Mouse (Mus musculus) splenic B cell, adult 2 months (primary cell): ENCODE data around the gene B4galt1.

Experiments used
- DNase-seq: peaks from one replicate; pipeline ENCODE4 v3.0.0-alpha.2; 2011; ENCODE audit warnings: low read depth, low spot score
- H3K27me3 ChIP-seq: 2 replicates; pipeline ENCODE4 v1.6.1; 2012; ENCODE audit warnings: mild to moderate bottlenecking, low read length, moderate library complexity, mixed read lengths; ENCODE audit not compliant: control insufficient read depth, poor library complexity, insufficient read depth, severe bottlenecking
- H3K36me3 ChIP-seq: 2 replicates; pipeline ENCODE4 v1.6.1; 2012; ENCODE audit warnings: mild to moderate bottlenecking, low read length, moderate library complexity, mixed read lengths; ENCODE audit not compliant: control insufficient read depth, poor library complexity, insufficient read depth, severe bottlenecking

The B4galt1 gene

DNA sequence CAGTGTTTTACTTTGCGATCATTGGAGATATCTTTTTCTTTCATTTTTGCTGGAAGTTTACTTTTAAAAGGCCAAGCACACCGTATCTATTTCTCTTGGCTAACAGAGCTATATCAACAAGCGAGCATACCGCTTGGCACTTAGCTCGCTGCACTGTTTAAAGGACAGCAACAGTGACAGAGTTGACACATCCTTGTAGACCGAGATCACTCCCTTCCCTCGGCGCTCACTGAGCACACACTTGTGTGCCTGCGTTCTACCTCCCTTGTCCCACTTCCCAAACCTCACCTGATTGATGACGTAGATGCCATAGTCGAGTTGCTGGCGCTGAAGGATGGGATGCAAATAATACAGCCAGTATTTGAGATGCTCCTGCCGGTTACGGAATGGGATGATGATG is 30.7 kb downstream of the B4galt1 start:
- Histone ChIP-seq H3K27me3 (no peaks in the 10 kb centered on the region), H3K36me3 (peaks cover 4% of the 10 kb centered on the region)
- no peak for DNase-seq

DNA sequence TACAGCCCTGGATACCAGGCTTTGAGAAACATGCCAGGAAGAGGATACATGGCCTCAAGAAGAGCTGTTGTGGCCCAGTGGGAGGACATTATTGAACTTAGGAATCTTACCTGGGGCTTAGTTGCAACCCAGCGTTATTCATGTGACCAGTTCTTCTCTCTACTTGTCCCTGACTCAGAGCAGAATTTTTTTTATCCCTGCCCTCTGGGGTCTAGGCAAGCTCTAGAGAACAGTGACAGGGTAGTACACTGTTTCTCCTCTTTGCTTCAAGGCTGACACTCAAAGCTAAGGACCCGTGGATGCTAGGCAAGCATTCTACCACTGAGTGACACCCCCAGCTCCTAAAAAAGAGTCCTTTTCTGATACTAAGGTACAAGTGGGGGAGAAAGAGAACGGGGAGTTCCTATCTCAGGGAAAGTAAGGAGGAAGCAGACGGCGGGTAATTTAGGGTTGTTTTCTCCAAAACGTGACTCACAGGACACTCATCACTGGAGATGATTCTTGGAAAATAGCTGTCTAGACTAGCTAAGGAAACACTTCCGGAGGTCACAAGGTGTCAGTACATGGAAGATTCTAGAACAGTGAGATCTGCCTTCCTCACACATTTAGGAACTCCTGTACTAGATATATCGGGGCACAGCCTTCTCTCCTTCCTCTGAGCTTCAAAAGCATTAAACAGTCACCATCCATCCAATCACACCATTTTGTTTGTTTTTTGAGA is 32.3 kb downstream of the B4galt1 start:
- Histone ChIP-seq H3K27me3 (no peaks in the 10 kb centered on the region), H3K36me3 (peaks cover 7% of the 10 kb centered on the region)
- no peak for DNase-seq

DNA sequence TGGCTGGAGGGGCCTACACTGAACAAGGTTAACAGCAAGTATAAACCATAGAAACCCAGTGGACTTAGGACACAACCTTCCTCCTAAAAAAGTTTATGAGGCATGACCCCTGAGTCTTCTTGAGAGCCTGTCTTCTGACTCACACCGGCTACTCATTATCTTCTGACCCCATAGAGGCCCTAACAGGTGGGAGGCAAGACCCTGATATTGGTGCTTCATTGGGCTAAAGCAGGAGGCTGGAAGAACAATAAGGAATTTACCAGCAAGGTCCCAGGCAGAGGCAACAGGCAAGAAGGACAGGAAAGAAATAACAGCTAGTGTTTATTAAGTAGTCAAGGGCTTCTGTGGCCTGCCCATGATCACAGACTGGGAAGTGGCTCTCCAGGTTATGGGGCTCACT is 32.9 kb downstream of the B4galt1 start:
- Histone ChIP-seq H3K27me3 (no peaks in the 10 kb centered on the region), H3K36me3 (peaks cover 7% of the 10 kb centered on the region)
- DNase-seq, result no peak

DNA sequence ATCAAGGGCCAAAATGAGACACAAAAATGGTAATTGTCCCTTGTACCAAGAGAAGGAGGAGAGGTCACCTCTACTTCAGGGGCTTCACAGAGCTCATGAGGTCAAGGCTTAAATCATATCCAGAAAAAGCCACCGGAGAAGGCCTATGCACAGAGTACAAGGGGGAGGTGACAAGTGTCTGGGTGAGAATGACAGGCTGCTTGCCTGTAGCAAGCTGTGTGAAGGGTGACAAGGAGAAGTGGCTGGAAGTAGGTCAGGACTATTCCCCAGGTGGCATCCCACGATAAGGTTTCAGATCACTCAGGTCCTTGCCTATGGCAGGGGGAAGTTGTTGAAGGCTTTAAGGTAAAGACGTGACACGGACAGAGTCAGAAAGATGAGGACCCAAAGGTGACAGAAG is 33.8 kb downstream of the B4galt1 start:
- Histone ChIP-seq H3K27me3 (no peaks in the 10 kb centered on the region), H3K36me3 (peaks cover 7% of the 10 kb centered on the region)
- no peak for DNase-seq

DNA sequence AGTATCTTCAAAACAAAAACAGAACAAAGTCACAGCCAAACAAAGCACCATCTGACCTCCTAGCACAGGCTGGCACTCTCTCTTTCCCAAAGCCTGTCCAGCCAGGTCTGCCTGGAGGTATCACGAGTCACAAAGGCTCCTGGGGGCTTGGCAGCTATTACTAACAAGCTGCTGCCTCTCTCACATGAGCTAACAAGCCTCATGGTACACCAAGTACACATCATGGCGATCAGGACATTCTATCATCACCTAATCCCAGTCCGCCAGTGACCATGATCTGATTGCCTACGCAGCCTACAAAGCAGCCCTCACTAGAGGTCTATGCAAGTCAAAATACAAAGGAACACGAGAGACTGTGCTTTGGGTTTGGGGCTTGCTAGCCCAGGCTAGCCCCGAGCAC is 34.7 kb downstream of the B4galt1 start:
- H3K36me3 ChIP-seq, result peaks cover 7% of the 10 kb centered on the region
- no peak for DNase-seq
- no peaks in the 10 kb centered on the region for H3K27me3 ChIP-seq

DNA sequence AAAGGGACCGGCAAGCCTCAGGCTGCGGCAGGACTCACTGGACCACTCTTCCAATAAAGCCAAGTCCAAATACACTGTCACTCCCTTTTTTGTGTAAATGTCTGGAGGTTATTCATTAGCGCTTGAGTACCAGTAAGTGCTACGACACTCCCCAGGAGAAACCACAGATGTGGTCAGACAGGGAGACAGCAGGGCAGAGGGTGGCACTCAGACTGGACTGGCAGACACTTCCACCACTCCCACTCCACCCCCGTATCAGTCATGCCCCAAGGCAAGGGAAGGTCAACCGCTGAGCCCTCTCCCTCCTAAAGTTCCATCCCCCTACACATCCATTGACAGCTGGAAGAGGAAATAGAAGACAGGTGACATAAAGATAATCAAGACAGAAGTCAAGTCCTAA is 35.4 kb downstream of the B4galt1 start:
- Histone ChIP-seq H3K27me3 (no peaks in the 10 kb centered on the region), H3K36me3 (peaks cover 7% of the 10 kb centered on the region)
- no peak for DNase-seq

DNA sequence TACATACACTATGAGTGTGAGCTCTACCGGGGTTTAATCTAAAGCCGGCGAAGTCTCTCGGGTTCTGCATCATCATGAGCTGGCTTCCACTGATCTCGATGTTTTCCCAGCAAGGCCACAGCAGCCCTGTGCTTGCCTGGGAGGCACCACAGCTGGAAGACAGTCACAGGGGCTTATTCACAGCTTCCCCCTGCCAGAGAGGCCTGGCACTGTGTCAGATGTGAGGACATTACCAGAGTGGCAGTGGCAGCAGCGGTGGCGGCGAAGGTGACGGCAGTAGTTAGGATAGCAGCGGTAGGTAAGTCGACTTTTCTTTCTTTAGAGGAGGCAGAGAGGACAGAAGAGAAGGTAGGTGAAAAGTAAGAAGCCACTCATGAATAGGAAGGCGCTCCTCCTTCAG is 35.9 kb downstream of the B4galt1 start:
- no peak for DNase-seq
- H3K27me3 ChIP-seq, result no peaks in the 10 kb centered on the region
- H3K36me3 ChIP-seq, result peaks cover 7% of the 10 kb centered on the region

DNA sequence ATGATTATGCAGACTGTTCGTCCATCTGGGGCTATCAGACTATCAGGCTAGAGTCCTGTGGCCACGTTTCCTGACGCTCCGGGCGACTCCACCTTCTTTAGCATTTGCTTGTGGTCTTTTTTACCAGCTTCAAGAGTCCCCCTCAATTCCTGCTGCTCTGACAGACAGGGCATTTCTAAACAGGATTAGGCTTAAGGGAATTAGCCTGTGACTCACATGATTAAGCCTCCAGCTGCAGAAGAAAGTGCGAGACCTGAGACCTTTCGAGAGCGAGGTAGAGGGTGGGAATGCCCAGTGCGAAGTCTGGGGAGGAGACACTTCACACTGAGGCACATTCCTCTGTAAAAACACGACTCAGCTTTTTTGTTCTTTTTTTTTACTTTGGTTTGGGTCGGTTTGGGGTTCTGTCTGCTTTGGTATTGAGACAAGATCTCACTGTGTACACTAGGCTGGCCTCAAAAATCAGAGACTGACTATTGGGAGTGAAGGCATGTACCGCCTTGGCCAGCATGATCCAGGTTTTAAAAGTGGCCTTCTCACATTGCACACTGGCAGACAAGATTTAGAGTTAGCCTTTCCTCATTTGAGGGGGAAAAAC is 37.9 kb downstream of the B4galt1 start:
- peaks cover 5% of the 10 kb centered on the region for H3K36me3 ChIP-seq
- no peak for DNase-seq
- no peaks in the 10 kb centered on the region for H3K27me3 ChIP-seq

DNA sequence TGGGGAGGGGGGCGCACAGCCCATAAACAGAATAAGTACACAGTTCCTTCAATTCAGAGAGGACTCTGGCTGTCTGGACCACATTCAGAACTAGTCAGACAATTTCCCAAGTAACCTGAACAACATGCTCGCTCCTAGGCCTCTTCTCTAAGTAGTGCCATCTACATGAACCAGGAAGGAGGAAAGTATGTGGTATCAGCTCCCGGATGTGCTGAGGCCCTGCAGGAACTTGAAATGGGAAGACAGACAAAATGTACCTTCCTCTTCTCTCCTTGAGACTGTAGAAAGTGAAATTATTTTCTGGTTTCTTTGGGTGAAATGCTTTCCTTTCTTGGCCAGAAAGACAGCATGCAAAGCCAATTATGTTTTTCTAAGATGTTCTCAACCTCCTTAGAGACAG is 38.7 kb downstream of the B4galt1 start:
- Histone ChIP-seq H3K36me3 (peaks cover 5% of the 10 kb centered on the region), H3K27me3 (no peaks in the 10 kb centered on the region)
- DNase-seq, result no peak

DNA sequence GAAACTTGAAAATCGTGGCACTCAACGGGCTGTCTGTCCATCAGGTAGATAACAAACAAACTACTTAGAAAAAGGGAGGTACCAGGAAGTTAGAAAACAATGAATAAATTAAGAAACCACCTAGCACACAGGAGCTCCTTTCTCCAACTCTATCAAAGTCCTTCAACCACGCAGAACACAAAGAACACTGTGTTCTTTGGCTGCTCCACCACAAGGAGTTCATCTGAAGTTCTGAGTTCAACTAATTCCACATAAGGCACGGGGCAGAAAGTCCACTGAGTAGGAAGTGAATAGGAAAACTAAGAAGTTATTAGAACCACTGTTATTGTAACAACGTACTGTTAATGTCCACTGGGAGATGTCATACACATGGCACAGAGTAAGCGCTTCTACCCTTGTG is 39.4 kb downstream of the B4galt1 start:
- Histone ChIP-seq H3K36me3 (peaks cover 5% of the 10 kb centered on the region), H3K27me3 (no peaks in the 10 kb centered on the region)
- DNase-seq, result no peak

DNA sequence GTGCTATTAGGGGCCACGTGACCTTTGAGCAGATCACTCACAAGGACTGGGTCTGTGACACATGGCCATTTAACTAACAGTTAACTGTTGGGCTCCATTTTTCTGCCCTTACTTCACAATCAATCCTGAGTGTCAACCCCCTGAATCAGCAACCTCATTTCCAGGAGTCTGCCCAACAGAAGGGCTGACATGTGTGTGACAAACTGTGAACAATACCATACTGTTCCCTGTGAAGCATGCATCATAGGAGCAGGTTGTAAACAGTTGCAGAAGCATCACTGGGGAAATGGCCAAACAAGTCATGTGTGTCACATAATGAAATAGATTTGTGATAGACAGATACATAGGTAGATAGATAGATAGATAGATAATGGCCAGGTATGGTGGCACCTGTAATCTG is 40.9 kb downstream of the B4galt1 start:
- Histone ChIP-seq H3K27me3 (no peaks in the 10 kb centered on the region), H3K36me3 (peaks cover 12% of the 10 kb centered on the region)
- no peak for DNase-seq

DNA sequence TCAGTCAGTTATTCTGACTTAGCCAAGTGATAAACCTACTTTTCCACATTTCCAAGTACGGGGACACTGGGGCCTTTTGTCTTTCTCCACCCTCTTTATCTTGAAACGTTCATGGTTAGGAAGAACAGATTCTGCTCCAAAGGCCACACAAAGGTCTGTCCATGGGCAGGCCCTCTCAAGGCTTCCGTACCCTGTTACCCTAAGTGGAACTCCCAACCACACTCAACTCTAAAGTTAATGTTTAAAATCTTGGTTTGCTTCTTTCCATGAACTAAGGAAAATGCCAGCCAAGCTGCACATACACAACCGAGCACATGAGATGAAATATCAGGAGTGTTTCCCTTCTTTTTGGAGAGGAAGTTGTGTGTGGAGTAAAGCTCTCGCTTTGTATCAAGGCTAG is 43.3 kb downstream of the B4galt1 start:
- peaks cover 16% of the 10 kb centered on the region for H3K36me3 ChIP-seq
- DNase-seq, result no peak
- H3K27me3 ChIP-seq, result no peaks in the 10 kb centered on the region

DNA sequence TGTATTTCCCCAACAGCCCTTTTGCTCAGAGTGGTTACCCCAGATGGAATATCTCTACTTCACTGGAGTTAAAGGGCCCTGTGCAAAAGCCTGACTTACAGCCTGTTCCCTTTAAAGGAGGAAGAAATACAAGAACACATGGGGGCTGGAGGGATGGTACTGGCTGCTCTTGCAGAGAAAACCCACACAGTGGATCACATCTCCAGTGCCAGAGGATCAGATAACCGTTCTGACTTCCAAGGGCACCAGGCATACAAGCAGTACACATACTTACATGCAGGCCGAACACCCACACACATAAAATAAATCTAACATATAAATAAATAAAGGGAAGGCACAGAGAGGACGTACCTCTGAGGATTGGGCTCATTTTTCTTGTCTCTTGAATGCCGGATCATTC is 46.4 kb downstream of the B4galt1 start:
- Histone ChIP-seq H3K36me3 (peaks cover 18% of the 10 kb centered on the region), H3K27me3 (no peaks in the 10 kb centered on the region)
- no peak for DNase-seq

DNA sequence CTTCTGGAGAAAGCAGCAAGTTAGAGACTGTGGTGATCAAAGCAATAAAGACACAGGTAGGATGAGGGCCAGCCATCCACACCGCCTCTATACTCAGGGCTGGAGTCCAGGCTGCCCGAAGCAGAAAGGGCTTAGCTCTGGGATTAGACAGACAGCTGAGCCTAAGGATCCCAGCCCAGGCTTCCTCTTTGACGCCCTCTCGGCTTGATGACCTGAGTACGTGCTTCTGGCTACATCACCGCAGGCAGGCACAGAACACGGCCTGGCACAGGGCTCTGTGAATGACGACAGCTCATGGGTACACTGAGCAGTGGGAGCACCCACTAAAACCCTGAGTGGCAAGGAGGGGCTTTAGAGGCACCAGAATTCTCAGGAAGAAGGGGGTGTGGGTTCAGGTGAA is 48.4 kb downstream of the B4galt1 start:
- DNase-seq, result no peak
- no peaks in the 10 kb centered on the region for H3K27me3 ChIP-seq
- peaks cover 15% of the 10 kb centered on the region for H3K36me3 ChIP-seq

DNA sequence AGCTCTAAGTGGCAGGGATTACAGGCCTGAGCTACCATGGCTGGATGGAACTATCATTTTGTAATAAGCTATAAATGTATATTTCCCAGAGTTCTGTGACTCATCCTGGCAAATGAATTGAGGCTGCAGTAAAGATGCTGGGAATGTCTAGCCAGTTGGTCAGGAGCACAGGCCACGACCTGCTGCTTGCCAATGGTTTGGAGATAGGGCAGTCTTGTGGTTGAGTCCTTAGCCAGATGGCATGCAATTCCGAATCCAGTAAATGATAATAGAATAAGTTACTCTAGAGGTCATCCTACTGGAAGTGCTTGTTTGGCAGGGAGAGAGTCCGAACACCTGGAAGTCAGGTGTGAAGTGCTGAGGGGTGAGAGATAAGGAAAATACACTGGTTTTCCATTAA is 51.0 kb downstream of the B4galt1 start:
- Histone ChIP-seq H3K27me3 (no peaks in the 10 kb centered on the region), H3K36me3 (peaks cover 7% of the 10 kb centered on the region)
- no peak for DNase-seq

DNA sequence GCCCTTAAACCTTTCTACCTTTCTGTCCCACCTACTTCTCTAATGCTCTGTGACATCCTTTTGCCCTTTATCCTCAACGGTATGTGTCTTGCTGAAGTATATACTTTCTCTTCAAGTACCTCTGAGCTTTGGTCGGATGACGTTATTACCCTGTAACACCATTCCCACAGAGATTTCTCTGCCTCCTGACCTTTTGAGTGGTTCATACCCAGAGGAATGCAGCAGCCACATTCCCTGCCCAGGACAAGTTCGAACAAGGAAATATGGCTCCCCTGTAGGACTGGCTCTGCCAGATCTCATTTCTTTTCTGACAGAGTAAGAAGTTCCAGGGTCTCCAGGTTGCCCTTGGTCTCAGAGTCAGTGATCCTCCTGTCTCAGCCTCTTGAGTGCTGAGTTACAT is 51.9 kb downstream of the B4galt1 start:
- Histone ChIP-seq H3K27me3 (no peaks in the 10 kb centered on the region), H3K36me3 (peaks cover 2% of the 10 kb centered on the region; the same call in 1 of the 2 replicates)
- no peak for DNase-seq
